In the genomic region with DNA sequence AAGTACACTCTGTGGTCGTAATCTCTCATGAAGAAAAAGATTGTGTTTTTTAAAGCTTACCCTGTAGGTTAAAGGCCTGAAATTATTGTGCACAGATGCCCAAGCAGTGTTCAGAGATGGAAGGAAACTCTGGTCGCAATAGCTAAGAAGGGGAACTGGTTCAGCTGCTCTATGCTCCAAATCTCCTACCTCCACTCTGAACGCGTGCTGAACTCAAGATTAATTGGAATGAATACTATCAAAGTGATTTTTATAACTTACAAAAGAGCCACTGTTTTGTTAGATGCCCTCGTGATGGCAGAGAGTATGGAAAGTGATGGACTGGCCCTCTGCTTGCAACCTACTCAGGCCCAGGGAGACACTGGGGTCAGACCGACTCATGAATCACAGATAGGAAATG, we compare ENCODE assay signal across 10 mouse cellular contexts.
DNase-seq lines count a peak whose midpoint lies in the region; ATAC-seq lines count a peak whose summit lies in the region.
"Had no signal": no experiment of that assay in that cellular context is flagged by ENCODE, and none has a peak within 500 bp of the region (broad histone marks: within the 10 kb centered on the region; RNA-seq: fewer than 3 reads in every experiment).

No protein-coding gene starts in this region.

- peak overlapping the region; percentile 18; the same call in 1 of the 2 replicates for H3K27ac ChIP-seq in lung, embryonic 16.5 days (ENCODE audit: low read length)
- H3K27ac ChIP-seq in hindbrain, embryonic 16.5 days (ENCODE audit: low read depth, low read length): no peak overlapping the region

- peaks cover 25% of the 10 kb centered on the region for H3K4me1 ChIP-seq in lung, embryonic 16.5 days (replicated peaks; ENCODE audit: control insufficient read depth, insufficient read depth, low read length)
- peaks cover 16% of the 10 kb centered on the region for H3K4me1 ChIP-seq in hindbrain, embryonic 16.5 days (ENCODE audit: control insufficient read depth, insufficient read depth, low read depth, low read length)

- H3K36me3 ChIP-seq in lung, embryonic 16.5 days (ENCODE audit: control insufficient read depth, insufficient read depth, low read length): no peaks in the 10 kb centered on the region
- no peaks in the 10 kb centered on the region for H3K36me3 ChIP-seq in hindbrain, embryonic 16.5 days (ENCODE audit: control insufficient read depth, insufficient read depth, low read length)
- H3K36me3 ChIP-seq in splenic B cell, adult 2 months (ENCODE audit: control insufficient read depth, insufficient read depth, low read length, poor library complexity, severe bottlenecking): 0 out of 2 replicates have a peak, but pooled peaks cover 1% of the 10 kb centered on the region

- H3K27me3 ChIP-seq in lung, embryonic 16.5 days (ENCODE audit: control insufficient read depth, insufficient read depth, low read depth, low read length): no peaks in the 10 kb centered on the region
- no peaks in the 10 kb centered on the region for H3K27me3 ChIP-seq in hindbrain, embryonic 16.5 days (replicated peaks; ENCODE audit: control insufficient read depth, insufficient read depth, low read length)
- H3K27me3 ChIP-seq in splenic B cell, adult 2 months (ENCODE audit: control insufficient read depth, insufficient read depth, low read length, poor library complexity, severe bottlenecking): no peaks in the 10 kb centered on the region

- ATAC-seq in lung, embryonic 16.5 days (ENCODE audit: low read depth): no peak
- ATAC-seq in hindbrain, embryonic 16.5 days: no peak

- no peaks in the 10 kb centered on the region for H3K9me3 ChIP-seq in lung, embryonic 16.5 days (ENCODE audit: control insufficient read depth, low read length)
- H3K9me3 ChIP-seq in hindbrain, embryonic 16.5 days (ENCODE audit: control insufficient read depth, low read length): no peaks in the 10 kb centered on the region

- peak overlapping the region; percentile 13; the same call in 1 of the 2 replicates for H3K4me3 ChIP-seq in lung, embryonic 16.5 days (ENCODE audit: low read length)
- H3K4me3 ChIP-seq in hindbrain, embryonic 16.5 days (ENCODE audit: low read length): peak overlapping the region; percentile 51

- peak overlapping the region; percentile 36 for H3K4me2 ChIP-seq in lung, embryonic 16.5 days (ENCODE audit: low read depth, low read length)
- H3K4me2 ChIP-seq in hindbrain, embryonic 16.5 days (ENCODE audit: low read length): peak overlapping the region; percentile 71

- H3K9ac ChIP-seq in lung, embryonic 16.5 days (ENCODE audit: low read length): 0 out of 2 replicates have a peak overlapping the region, but pooled peaks have one; percentile 20
- H3K9ac ChIP-seq in hindbrain, embryonic 16.5 days (ENCODE audit: low read depth, low read length): peak overlapping the region; percentile 5; the same call in 1 of the 2 replicates

- DNase-seq in cerebellum, postnatal 25 days: peak; percentile 15 to 32
- DNase-seq in cerebellum, adult 8-10 months: no peak
- no peak for DNase-seq in lung, postnatal 25 days (ENCODE audit: low spot score)
- peak; percentile 33 for DNase-seq in splenic B cell, adult 2 months (ENCODE audit: low read depth, low spot score)
- DNase-seq in left cerebral cortex, adult 8-10 months (ENCODE audit: low spot score in 2 of 2): no peak
- no peak for DNase-seq in adrenal gland, postnatal 25 days
- DNase-seq: lung, adult 2 months; right cerebral cortex, postnatal 4 days had no signal

- WGBS in lung, embryonic 16.5 days: 41% methylated on average over 6 of the region's 6 CpGs
- 23% methylated on average over 6 of the region's 6 CpGs for WGBS in hindbrain, embryonic 16.5 days

Comparison
In these comparisons a context has a peak if more than half of its experiments do, and no peak if none do; other contexts are left out.
1. DNase-seq: peak in cerebellum, postnatal 25 days (2 of 2) and splenic B cell, adult 2 months (single experiment); none in cerebellum, adult 8-10 months (single experiment), lung, postnatal 25 days (single experiment), left cerebral cortex, adult 8-10 months (0 of 2) and adrenal gland, postnatal 25 days (single experiment).